Mouse (Mus musculus) CH12.LX (cell line): ENCODE measurements around the gene Pafah1b2. TPM values are rescaled to one million over a fixed set of nuclear protein-coding genes. Genes with fewer than 3 reads are reported as not detected.

Source experiments
- DNase-seq: peaks from one replicate; pipeline ENCODE4 v3.0.0-alpha.2; 2013; ENCODE audit errors: extremely low read depth
- H3K27ac ChIP-seq: 2 replicates; pipeline ENCODE4 v1.5.1; 2012; ENCODE audit warnings: low read depth, mild to moderate bottlenecking, control low read depth, moderate library complexity; ENCODE audit not compliant: insufficient read depth
- H3K27me3 ChIP-seq: replicated peaks from 2 replicates; pipeline ENCODE3; 2012; ENCODE audit warnings: inconsistent platforms
- H3K36me3 ChIP-seq, 2 experiments: replicated peaks in 1 of 2; 2 replicates each; pipeline versions ENCODE3 to v1.6.1; 2012; ENCODE audit warnings: inconsistent platforms in 1 of 2, low read length in 1 of 2, mild to moderate bottlenecking in 1 of 2, mixed read lengths in 1 of 2, moderate library complexity in 1 of 2; ENCODE audit not compliant: control insufficient read depth in 1 of 2, insufficient read depth in 1 of 2
- H3K4me1 ChIP-seq, 2 experiments: 2 replicates each; pipeline ENCODE4 v1.6.1; 2012; ENCODE audit warnings: inconsistent platforms in 1 of 2, moderate library complexity in 1 of 2; ENCODE audit not compliant: insufficient read depth in 2 of 2, control insufficient read depth in 1 of 2
- H3K4me2 ChIP-seq: 2 replicates; pipeline ENCODE4 v1.6.1; 2012; ENCODE audit warnings: low read depth, mild to moderate bottlenecking, control low read depth; ENCODE audit not compliant: poor library complexity, insufficient read depth, severe bottlenecking
- H3K4me3 ChIP-seq, 3 experiments: fragments of 150-350 bp in 1 of 3; sonication (generic) in 1 of 3; replicated peaks in 1 of 3; 2 replicates each; pipeline versions ENCODE3 to v1.5.1; 2011 to 2012; ENCODE audit warnings: low read depth in 2 of 3, low read length in 2 of 3, mild to moderate bottlenecking in 2 of 3, moderate library complexity in 2 of 3, control low read depth in 1 of 3, improper control_type of control experiment in 1 of 3, inconsistent platforms in 1 of 3, mixed read lengths in 1 of 3; ENCODE audit not compliant: poor library complexity in 1 of 3
- H3K79me2 ChIP-seq: replicated peaks from 2 replicates; pipeline ENCODE4 v1.6.1; 2012; ENCODE audit warnings: mild to moderate bottlenecking, moderate library complexity; ENCODE audit not compliant: control insufficient read depth, poor library complexity, insufficient read depth, severe bottlenecking; ENCODE audit errors: extremely low read depth
- H3K9ac ChIP-seq: 2 replicates; pipeline ENCODE4 v1.6.1; 2012; ENCODE audit warnings: low read depth, mild to moderate bottlenecking, control low read depth, moderate library complexity; ENCODE audit not compliant: insufficient read depth
- H3K9me3 ChIP-seq: replicated peaks from 2 replicates; pipeline ENCODE3; 2012; ENCODE audit warnings: low read length, inconsistent platforms, mixed read lengths
- BHLHE40 ChIP-seq: IDR thresholded peaks from 2 replicates; pipeline ENCODE4 v1.6.1; 2011; ENCODE audit warnings: mild to moderate bottlenecking, low read depth, low read length, improper control_type of control experiment
- CHD1 ChIP-seq: IDR thresholded peaks from 2 replicates; pipeline ENCODE4 v1.6.1; 2012; ENCODE audit warnings: low read depth, low read length, improper control_type of control experiment, inconsistent platforms
- CHD2 ChIP-seq: IDR thresholded peaks from 2 replicates; pipeline ENCODE4 v1.6.1; 2011; ENCODE audit warnings: low read length, improper control_type of control experiment
- E2F4 ChIP-seq: IDR thresholded peaks from 2 replicates; pipeline ENCODE4 v1.6.1; 2011; ENCODE audit warnings: low read depth, low read length, improper control_type of control experiment; ENCODE audit not compliant: insufficient replicate concordance
- ELF1 ChIP-seq: IDR thresholded peaks from 2 replicates; pipeline ENCODE4 v1.6.1; 2014; ENCODE audit warnings: low read depth, mild to moderate bottlenecking, inconsistent platforms, low read length, improper control_type of control experiment
- ETS1 ChIP-seq: conservative IDR thresholded peaks from 2 replicates; pipeline ENCODE4 v1.6.1; 2012; ENCODE audit warnings: low read depth, mild to moderate bottlenecking, inconsistent platforms, low read length, improper control_type of control experiment, moderate library complexity
- GABPA ChIP-seq: IDR thresholded peaks from 2 replicates; pipeline ENCODE4 v1.6.1; 2012; ENCODE audit warnings: low read depth, low read length, improper control_type of control experiment, inconsistent platforms; ENCODE audit not compliant: insufficient replicate concordance
- HCFC1 ChIP-seq: IDR thresholded peaks from 2 replicates; pipeline ENCODE4 v1.6.1; 2012; ENCODE audit warnings: low read depth, mild to moderate bottlenecking, inconsistent platforms, low read length, improper control_type of control experiment
- IRF4 ChIP-seq: IDR thresholded peaks from 2 replicates; pipeline ENCODE4 v1.6.1; 2014; ENCODE audit warnings: low read depth, mild to moderate bottlenecking, inconsistent platforms, low read length, improper control_type of control experiment
- JUN ChIP-seq: IDR thresholded peaks from 2 replicates; pipeline ENCODE4 v1.6.1; 2011; ENCODE audit warnings: low read depth, mild to moderate bottlenecking, low read length, improper control_type of control experiment, moderate library complexity; ENCODE audit not compliant: insufficient read depth
- JUND ChIP-seq: conservative IDR thresholded peaks from 2 replicates; pipeline ENCODE4 v1.6.1; 2011; ENCODE audit warnings: low read depth, low read length, improper control_type of control experiment
- MAFK ChIP-seq: IDR thresholded peaks from 2 replicates; pipeline ENCODE4 v1.6.1; 2011; ENCODE audit warnings: low read length, improper control_type of control experiment; ENCODE audit not compliant: insufficient replicate concordance
- MAX ChIP-seq: IDR thresholded peaks from 2 replicates; pipeline ENCODE4 v1.6.1; 2011; ENCODE audit warnings: low read length, improper control_type of control experiment
- MAZ ChIP-seq: IDR thresholded peaks from 2 replicates; pipeline ENCODE4 v1.6.1; 2012; ENCODE audit warnings: low read depth, mild to moderate bottlenecking, inconsistent platforms, low read length, improper control_type of control experiment, moderate library complexity
- MEF2A ChIP-seq: IDR thresholded peaks from 2 replicates; pipeline ENCODE4 v1.6.1; 2014; ENCODE audit warnings: low read depth, mild to moderate bottlenecking, inconsistent platforms, low read length, improper control_type of control experiment, borderline replicate concordance
- MXI1 ChIP-seq: IDR thresholded peaks from 2 replicates; pipeline ENCODE4 v1.6.1; 2011; ENCODE audit warnings: mild to moderate bottlenecking, low read depth, low read length, improper control_type of control experiment
- MYC ChIP-seq: IDR thresholded peaks from 2 replicates; pipeline ENCODE4 v1.6.1; 2011; ENCODE audit warnings: low read depth, mild to moderate bottlenecking, improper control_type of control experiment, low read length
- NELFE ChIP-seq: IDR thresholded peaks from 2 replicates; pipeline ENCODE4 v1.6.1; 2011; ENCODE audit warnings: low read depth, low read length, improper control_type of control experiment
- PAX5 ChIP-seq: IDR thresholded peaks from 2 replicates; pipeline ENCODE4 v1.6.1; 2012; ENCODE audit warnings: low read length, inconsistent platforms, mixed read lengths
- POLR2A ChIP-seq: IDR thresholded peaks from 2 replicates; pipeline ENCODE4 v1.6.1; 2011; ENCODE audit warnings: low read depth, mild to moderate bottlenecking, improper control_type of control experiment, low read length
- RAD21 ChIP-seq: IDR thresholded peaks from 2 replicates; pipeline ENCODE4 v1.6.1; 2011; ENCODE audit warnings: low read depth, mild to moderate bottlenecking, low read length, improper control_type of control experiment, moderate library complexity
- SIN3A ChIP-seq: IDR thresholded peaks from 2 replicates; pipeline ENCODE4 v1.6.1; 2012; ENCODE audit warnings: low read length, improper control_type of control experiment, inconsistent platforms
- SMC3 ChIP-seq: IDR thresholded peaks from 2 replicates; pipeline ENCODE4 v1.6.1; 2011; ENCODE audit warnings: low read depth, low read length, improper control_type of control experiment
- TBP ChIP-seq: conservative IDR thresholded peaks from 2 replicates; pipeline ENCODE4 v1.6.1; 2011; ENCODE audit warnings: low read depth, low read length, improper control_type of control experiment
- TCF12 ChIP-seq: IDR thresholded peaks from 2 replicates; pipeline ENCODE4 v1.6.1; 2014; ENCODE audit warnings: low read depth, mild to moderate bottlenecking, inconsistent platforms, low read length, improper control_type of control experiment
- UBTF ChIP-seq: IDR thresholded peaks from 2 replicates; pipeline ENCODE4 v1.6.1; 2012; ENCODE audit warnings: low read depth, mild to moderate bottlenecking, inconsistent platforms, low read length, improper control_type of control experiment, moderate library complexity
- USF2 ChIP-seq: conservative IDR thresholded peaks from 2 replicates; pipeline ENCODE4 v1.6.1; 2011; ENCODE audit warnings: low read depth, low read length, improper control_type of control experiment
- ZC3H11A ChIP-seq: IDR thresholded peaks from 2 replicates; pipeline ENCODE4 v1.6.1; 2012; ENCODE audit warnings: low read depth, mild to moderate bottlenecking, inconsistent platforms, low read length, improper control_type of control experiment
- ZKSCAN1 ChIP-seq: IDR thresholded peaks from 2 replicates; pipeline ENCODE4 v1.6.1; 2012; ENCODE audit warnings: low read depth, inconsistent platforms, low read length, improper control_type of control experiment, borderline replicate concordance
- ZNF384 ChIP-seq: IDR thresholded peaks from 2 replicates; pipeline ENCODE4 v1.6.1; 2012; ENCODE audit warnings: low read depth, low read length, improper control_type of control experiment, inconsistent platforms
- dilution Hi-C: fragments of 300-500 bp; cut with MboI; formaldehyde crosslinking; loops from 2 replicates; pipeline ENCODE4 v1.14.3; 2020; ENCODE audit warnings: low sequenced_read_pairs; ENCODE audit not compliant: extremely low pct_unique_long_range_greater_than_20kb, extremely low pct_ligation_motif_present
- in situ Hi-C: fragments of 300-500 bp; cut with MboI; formaldehyde crosslinking; loops from 3 replicates; pipeline ENCODE4 v1.14.3; 2019; ENCODE audit warnings: low sequenced_read_pairs, low pct_ligation_motif_present, low pct_unique_long_range_greater_than_20kb, mixed read lengths
- polyA plus RNA-seq: library from polyadenylated mRNA; unstranded; fragments of >175 nt; gene quantifications from 2 replicates; pipeline ENCODE4 v1.2.1, GENCODE M21; 2012; ENCODE audit warnings: low read depth; ENCODE audit not compliant: insufficient read length
- total RNA-seq, 2 experiments: library from RNA; depleted of rRNA; stranded (reverse); fragments of 300-350 nt in 1 of 2; fragments of >200 nt in 1 of 2; gene quantifications; 2 replicates each; pipeline ENCODE4 v1.2.3; 2012 to 2014

The Pafah1b2 gene
- total and polyA plus RNA-seq, 3 experiments = 94.8 to 122 (median 109) TPM

DNA sequence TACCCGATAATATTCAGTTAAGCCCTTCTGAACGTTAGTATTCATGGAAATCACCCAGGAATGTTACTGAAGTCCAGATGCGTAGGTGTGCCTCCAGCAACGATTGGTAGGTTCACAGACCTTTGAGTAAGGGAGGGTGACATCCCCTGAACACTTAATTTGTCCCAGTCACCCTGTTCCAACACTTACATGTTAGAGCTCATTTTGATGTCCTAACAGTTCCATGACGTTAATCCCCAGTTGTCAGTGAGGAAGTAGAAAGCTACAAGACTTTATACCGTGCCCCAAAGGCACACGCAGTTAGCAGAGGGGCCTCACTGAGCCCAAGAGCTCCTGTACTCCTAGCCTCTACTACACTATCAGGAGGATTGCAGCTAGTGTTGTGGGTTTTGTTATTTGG is 37.0 kb upstream of the Pafah1b2 start:
- H3K9me3 ChIP-seq = no peaks in the 10 kb centered on the region
- dilution Hi-C loops = no loop called here
- H3K27me3 ChIP-seq = no peaks in the 10 kb centered on the region
- H3K9ac ChIP-seq = no peak overlapping the region
- no peak for TF ChIP-seq MYC
- TF ChIP-seq CHD1 = no peak
- TF ChIP-seq ETS1 = no peak
- no peak for TF ChIP-seq TCF12
- TF ChIP-seq MXI1 = no peak
- TF ChIP-seq GABPA = no peak
- TF ChIP-seq MAFK = no peak
- no peak for TF ChIP-seq USF2
- TF ChIP-seq UBTF = no peak
- no peak for TF ChIP-seq CHD2
- TF ChIP-seq PAX5 = no peak
- TF ChIP-seq MAZ = no peak
- peaks cover 4 to 38% of the 10 kb centered on the region in 2 experiments for H3K36me3 ChIP-seq
- no peak overlapping the region for H3K4me3 ChIP-seq
- in situ Hi-C loops = no loop called here
- DNase-seq = no peak
- no peak overlapping the region for H3K4me2 ChIP-seq
- peaks cover 21% of the 10 kb centered on the region for H3K79me2 ChIP-seq
- no peak overlapping the region for H3K27ac ChIP-seq
- peaks cover 23 to 76% of the 10 kb centered on the region in 2 experiments for H3K4me1 ChIP-seq

DNA sequence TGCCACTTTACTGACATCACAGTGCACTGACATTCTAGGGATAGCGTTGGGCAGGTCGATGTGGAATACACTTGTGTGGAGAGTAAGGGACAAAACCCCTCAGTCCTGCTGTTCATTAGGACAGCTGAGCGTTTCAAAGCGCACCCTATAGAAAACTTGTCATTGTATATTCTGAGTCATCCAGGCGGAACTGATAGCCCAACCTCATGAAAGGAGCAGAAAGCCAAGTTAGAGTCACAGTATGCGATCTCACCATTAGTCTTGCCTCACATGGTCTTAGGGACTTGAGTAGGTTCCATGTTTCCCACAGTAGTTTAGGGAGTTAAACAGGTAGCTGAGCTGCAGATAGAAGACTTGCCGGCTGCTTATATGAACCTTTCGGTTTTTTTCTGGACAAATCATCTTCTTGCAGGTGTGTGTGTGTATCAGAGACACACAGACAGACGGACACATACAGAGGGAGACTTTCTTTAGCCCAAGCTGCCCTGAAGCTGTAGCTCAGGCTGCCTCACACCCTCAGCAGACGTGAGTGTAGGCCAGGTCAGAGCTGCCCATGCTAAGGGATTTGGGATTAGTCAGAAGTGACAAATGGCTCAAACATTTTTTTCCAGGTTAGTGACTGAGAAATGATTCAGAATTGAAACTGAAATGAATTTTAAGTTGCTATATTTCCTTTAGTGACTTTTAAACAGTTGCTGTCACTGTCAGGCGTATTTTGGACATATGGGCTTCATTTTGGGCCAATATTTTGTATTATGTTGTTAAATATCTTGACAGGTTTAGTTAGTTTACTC is 34.4 kb upstream of the Pafah1b2 start:
- 0 out of 2 replicates have a peak overlapping the region, but pooled peaks have one; percentile 12 for H3K9ac ChIP-seq
- DNase-seq = no peak
- H3K4me3 ChIP-seq = no peak overlapping the region
- no peaks in the 10 kb centered on the region for H3K9me3 ChIP-seq
- peak overlapping the region; percentile 55; the same call in 1 of the 2 replicates for H3K4me2 ChIP-seq
- in situ Hi-C loops (no loop called here), dilution Hi-C loops (no loop called here)
- H3K79me2 ChIP-seq = peaks cover 19% of the 10 kb centered on the region
- no peaks in the 10 kb centered on the region for H3K27me3 ChIP-seq
- peaks cover 4 to 38% of the 10 kb centered on the region in 2 experiments for H3K36me3 ChIP-seq
- H3K4me1 ChIP-seq = peaks cover 18 to 64% of the 10 kb centered on the region in 2 experiments
- peak overlapping the region; percentile 21; the same call in 1 of the 2 replicates for H3K27ac ChIP-seq
- TF ChIP-seq HCFC1 (no peak), ZC3H11A (no peak), SMC3 (no peak), TBP (no peak), MEF2A (peak; percentile 64; the same call in 1 of the 2 replicates), ZNF384 (peak; percentile 82), MYC (peak; percentile 56; the same call in 1 of the 2 replicates), TCF12 (peak; percentile 49; the same call in 1 of the 2 replicates), MXI1 (peak; percentile 71), E2F4 (no peak), BHLHE40 (peak; percentile 73), ZKSCAN1 (no peak), MAZ (0 out of 2 replicates have a peak, but pooled peaks have one; percentile 19), JUN (peak; percentile 84), ELF1 (no peak), JUND (peak; percentile 92), NELFE (no peak), RAD21 (no peak; the same call in none of the 2 replicates), ETS1 (peak; percentile 78; the same call in 1 of the 2 replicates), UBTF (no peak), IRF4 (peak; percentile 96), POLR2A (no peak), MAFK (peak; percentile 37; the same call in 1 of the 2 replicates), SIN3A (peak; percentile 80), MAX (peak; percentile 13; the same call in 1 of the 2 replicates)
